In the genomic region with DNA sequence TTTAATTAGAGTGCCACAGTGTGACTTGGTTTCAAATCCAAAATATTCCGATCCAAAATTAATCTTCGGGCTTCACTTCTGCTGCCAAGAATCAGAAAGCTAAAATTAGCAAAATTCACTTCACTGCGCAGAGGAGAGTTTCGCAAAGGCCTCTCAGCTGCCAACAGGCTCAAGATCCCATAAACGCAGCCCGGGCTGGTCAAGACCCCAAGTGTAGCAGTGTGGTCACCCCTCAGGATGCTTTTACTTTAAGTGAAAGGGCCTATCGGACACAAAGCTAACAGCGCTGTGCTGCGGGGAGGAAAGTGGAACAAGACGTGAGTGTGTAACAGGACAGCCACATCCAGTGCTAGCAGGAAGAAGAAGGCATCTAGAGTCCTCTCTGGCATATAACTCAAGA, we compare ENCODE assay signal across 17 mouse cellular contexts.
DNase-seq lines count a peak whose midpoint lies in the region; ATAC-seq lines count a peak whose summit lies in the region.
"Had no signal": no experiment of that assay in that cellular context is flagged by ENCODE, and none has a peak within 500 bp of the region (broad histone marks: within the 10 kb centered on the region; RNA-seq: fewer than 3 reads in every experiment).

No protein-coding gene starts in this region.

- peak; percentile 38 to 55 for DNase-seq in cerebellum, adult 18-20 months
- no peak for DNase-seq in cerebellum, adult 11 months
- DNase-seq in embryonic facial prominence, embryonic 10.5 days (ENCODE audit: low spot score), result no peak
- no peak for DNase-seq in liver, embryonic 13.5 days
- no peak for DNase-seq in liver, embryonic 11.5 days (ENCODE audit: low spot score)
- DNase-seq in adipocyte (ENCODE audit: low spot score), result peak; percentile 20
- DNase-seq: adrenal gland, postnatal 10 days; B cell, adult 2 months; cerebellum, postnatal 10 days; forebrain, postnatal 0 days; gastrocnemius, postnatal 14 days had no signal

- H3K4me2 ChIP-seq in embryonic facial prominence, embryonic 13.5 days, result no peak overlapping the region
- no peak overlapping the region for H3K4me2 ChIP-seq in liver, embryonic 13.5 days
- no peak overlapping the region for H3K4me2 ChIP-seq in liver, embryonic 11.5 days
- H3K4me2 ChIP-seq: forebrain, embryonic 13.5 days; heart, embryonic 12.5 days; hindbrain, embryonic 15.5 days had no signal

- peaks cover 63% of the 10 kb centered on the region for H3K4me1 ChIP-seq in embryonic facial prominence, embryonic 13.5 days
- H3K4me1 ChIP-seq in embryonic facial prominence, embryonic 10.5 days, result peaks cover 27% of the 10 kb centered on the region
- H3K4me1 ChIP-seq in liver, embryonic 13.5 days (replicated peaks), result peaks cover 80% of the 10 kb centered on the region
- peaks cover 59% of the 10 kb centered on the region for H3K4me1 ChIP-seq in liver, embryonic 11.5 days (replicated peaks; ENCODE audit: control insufficient read depth, insufficient read depth, low read length)

- no peak for ATAC-seq in embryonic facial prominence, embryonic 13.5 days (ENCODE audit: insufficient number of reproducible peaks, insufficient read depth, low FRiP score, low TSS enrichment, low read depth)
- ATAC-seq in liver, embryonic 13.5 days (ENCODE audit: low read depth), result no peak
- ATAC-seq in liver, embryonic 11.5 days (replicated peaks; ENCODE audit: low FRiP score), result no peak
- ATAC-seq: CD4-positive, CD25-positive, alpha-beta regulatory T cell, adult 4 months; forebrain, embryonic 13.5 days; forebrain, postnatal 0 days had no signal

- H3K36me3 ChIP-seq in embryonic facial prominence, embryonic 13.5 days, result no peaks in the 10 kb centered on the region
- H3K36me3 ChIP-seq in embryonic facial prominence, embryonic 10.5 days (replicated peaks), result no peaks in the 10 kb centered on the region
- no peaks in the 10 kb centered on the region for H3K36me3 ChIP-seq in liver, embryonic 13.5 days
- no peaks in the 10 kb centered on the region for H3K36me3 ChIP-seq in liver, embryonic 11.5 days (ENCODE audit: control insufficient read depth, insufficient read depth, low read length)
- H3K36me3 ChIP-seq: G1E; heart, embryonic 12.5 days; hindbrain, embryonic 15.5 days had no signal

- H3K9me3 ChIP-seq in embryonic facial prominence, embryonic 13.5 days, result no peaks in the 10 kb centered on the region
- no peaks in the 10 kb centered on the region for H3K9me3 ChIP-seq in embryonic facial prominence, embryonic 10.5 days
- no peaks in the 10 kb centered on the region for H3K9me3 ChIP-seq in liver, embryonic 13.5 days (replicated peaks)
- H3K9me3 ChIP-seq in liver, embryonic 11.5 days (ENCODE audit: control insufficient read depth, low read length), result no peaks in the 10 kb centered on the region
- H3K9me3 ChIP-seq: forebrain, embryonic 13.5 days; heart, embryonic 12.5 days; hindbrain, embryonic 15.5 days had no signal

- no peak overlapping the region for H3K4me3 ChIP-seq in embryonic facial prominence, embryonic 13.5 days
- H3K4me3 ChIP-seq in embryonic facial prominence, embryonic 10.5 days, result no peak overlapping the region
- H3K4me3 ChIP-seq in liver, embryonic 13.5 days (replicated peaks), result no peak overlapping the region
- H3K4me3 ChIP-seq in liver, embryonic 11.5 days (ENCODE audit: low read depth, low read length), result no peak overlapping the region
- H3K4me3 ChIP-seq: forebrain, embryonic 13.5 days; heart, embryonic 12.5 days; hindbrain, embryonic 15.5 days had no signal

- H3K27me3 ChIP-seq in embryonic facial prominence, embryonic 13.5 days, result no peaks in the 10 kb centered on the region
- H3K27me3 ChIP-seq in embryonic facial prominence, embryonic 10.5 days (replicated peaks; ENCODE audit: low read depth, poor library complexity, severe bottlenecking), result no peaks in the 10 kb centered on the region
- no peaks in the 10 kb centered on the region for H3K27me3 ChIP-seq in liver, embryonic 13.5 days
- no peaks in the 10 kb centered on the region for H3K27me3 ChIP-seq in liver, embryonic 11.5 days (replicated peaks; ENCODE audit: control insufficient read depth, insufficient read depth, low read length)
- H3K27me3 ChIP-seq: forebrain, embryonic 13.5 days; heart, embryonic 12.5 days; hindbrain, embryonic 15.5 days had no signal

- H3K9ac ChIP-seq in embryonic facial prominence, embryonic 13.5 days, result no peak overlapping the region
- H3K9ac ChIP-seq in liver, embryonic 13.5 days, result no peak overlapping the region
- no peak overlapping the region for H3K9ac ChIP-seq in liver, embryonic 11.5 days (ENCODE audit: low read depth, low read length)
- H3K9ac ChIP-seq: forebrain, embryonic 13.5 days; forebrain, postnatal 0 days; heart, embryonic 12.5 days; hindbrain, embryonic 15.5 days had no signal

- 87% methylated on average over 10 of the region's 10 CpGs for WGBS in embryonic facial prominence, embryonic 13.5 days
- WGBS in embryonic facial prominence, embryonic 10.5 days, result 90% methylated on average over 10 of the region's 10 CpGs
- 71% methylated on average over 10 of the region's 10 CpGs for WGBS in liver, embryonic 13.5 days (ENCODE audit: insufficient replicate concordance)
- WGBS in liver, embryonic 11.5 days, result 81% methylated on average over 10 of the region's 10 CpGs

- H3K27ac ChIP-seq in embryonic facial prominence, embryonic 13.5 days, result peak overlapping the region; percentile 5; the same call in 1 of the 2 replicates
- no peak overlapping the region for H3K27ac ChIP-seq in embryonic facial prominence, embryonic 10.5 days (replicated peaks)
- 0 out of 2 replicates have a peak overlapping the region, but pooled peaks have one; percentile 20 for H3K27ac ChIP-seq in liver, embryonic 13.5 days
- no peak overlapping the region for H3K27ac ChIP-seq in liver, embryonic 11.5 days (ENCODE audit: low read depth, low read length)
- H3K27ac ChIP-seq: forebrain, embryonic 13.5 days; hindbrain, embryonic 15.5 days had no signal

Comparison
In these comparisons a context has a peak if more than half of its experiments do, and no peak if none do; other contexts are left out.
1. DNase-seq: peak in cerebellum, adult 18-20 months (2 of 2) and adipocyte (single experiment); none in cerebellum, adult 11 months (single experiment), embryonic facial prominence, embryonic 10.5 days (single experiment), liver, embryonic 13.5 days (single experiment) and liver, embryonic 11.5 days (single experiment).
2. H3K27ac ChIP-seq: peak in embryonic facial prominence, embryonic 13.5 days (single experiment) and liver, embryonic 13.5 days (single experiment); none in embryonic facial prominence, embryonic 10.5 days (single experiment) and liver, embryonic 11.5 days (single experiment).